Mouse (Mus musculus): Measurements from ENCODE around the gene Zfp809.
A peak's percentile ranks its signal among the peaks of the same experiment; 100 is the strongest.
"Not testable (repeated sequence)": the region's sequence is repeated elsewhere in the genome, so short reads cannot be mapped to it uniquely, and the experiment has no call there.

Zfp809 gene

DNA sequence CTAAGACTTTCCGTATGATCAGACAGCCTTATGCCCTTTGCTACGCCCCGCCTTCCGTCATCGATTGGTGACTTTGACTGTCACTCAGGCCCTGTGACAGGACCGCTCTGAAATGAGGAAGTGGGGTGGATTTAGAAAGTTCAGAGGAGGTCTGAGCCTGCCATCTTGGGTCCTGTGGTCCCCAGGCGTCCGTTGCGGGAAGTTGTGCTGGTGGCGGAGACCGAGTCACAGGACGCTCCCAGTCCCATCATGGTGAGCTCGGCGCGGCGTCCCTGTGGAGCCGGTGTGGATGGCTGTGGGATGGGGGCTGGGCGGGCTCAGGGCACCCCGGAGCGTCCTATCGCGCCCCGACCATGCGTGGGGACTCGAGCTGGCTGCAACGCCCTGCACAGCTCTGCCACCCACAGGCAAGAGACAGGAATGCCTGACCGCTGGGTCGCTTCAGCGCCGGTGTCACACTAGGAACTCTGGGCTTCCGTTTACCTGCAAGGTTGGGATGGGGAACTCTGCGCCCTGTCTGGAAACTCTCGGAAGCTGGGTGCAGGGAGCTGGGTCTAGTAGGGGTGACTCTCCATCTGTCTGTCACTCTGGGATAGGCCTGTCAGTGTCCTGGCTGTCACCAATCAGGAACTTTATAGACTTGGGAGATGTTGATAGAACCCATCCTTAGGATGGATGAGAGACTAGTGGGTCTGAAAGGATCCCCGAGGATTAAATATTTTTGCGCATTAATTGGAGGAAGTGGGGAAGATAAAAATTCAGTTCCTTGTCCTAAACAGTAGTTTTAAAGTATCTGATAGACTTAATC, at the start of gene Zfp809:
Zfp809 (plus strand) TSS at position 134 of the 808 bp plus-strand sequence.
- peak; percentile 99 for DNase-seq (ENCODE audit: low spot score)

DNA sequence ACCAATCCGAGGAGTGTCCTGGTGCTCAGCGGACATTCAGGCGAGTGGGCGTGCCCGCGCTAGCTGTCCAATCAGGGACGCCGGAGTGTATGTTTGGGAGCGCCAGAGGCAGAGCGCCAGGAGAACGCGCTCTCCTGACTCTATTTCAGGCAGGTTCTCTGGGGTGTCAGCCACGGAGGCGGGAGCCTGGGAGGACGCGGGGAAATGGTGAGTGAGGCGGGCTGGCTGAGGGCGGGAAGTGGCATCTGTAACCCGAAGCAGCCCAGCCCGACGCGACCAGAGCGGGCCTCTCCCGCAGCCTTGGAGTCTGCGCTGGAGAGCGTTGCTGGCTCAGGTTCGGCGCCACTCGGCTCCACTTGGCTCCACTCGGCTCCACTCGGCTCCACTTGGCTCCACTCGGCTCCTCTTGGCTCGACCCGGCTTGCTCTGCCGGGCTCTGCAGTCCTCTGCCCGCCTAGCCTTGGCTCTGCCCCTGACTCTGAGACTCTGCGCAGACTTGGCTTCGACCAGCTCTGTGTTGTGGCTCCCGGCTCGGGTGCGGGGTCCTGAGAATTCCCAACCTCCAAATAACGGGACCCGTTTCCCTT, 37.4 kb upstream of the Zfp809 start, which contains the start of gene Zfp872:
Zfp872 (plus strand) TSS at position 66 of the 587 bp plus-strand sequence.
- DNase-seq (ENCODE audit: low spot score), result no peak

DNA sequence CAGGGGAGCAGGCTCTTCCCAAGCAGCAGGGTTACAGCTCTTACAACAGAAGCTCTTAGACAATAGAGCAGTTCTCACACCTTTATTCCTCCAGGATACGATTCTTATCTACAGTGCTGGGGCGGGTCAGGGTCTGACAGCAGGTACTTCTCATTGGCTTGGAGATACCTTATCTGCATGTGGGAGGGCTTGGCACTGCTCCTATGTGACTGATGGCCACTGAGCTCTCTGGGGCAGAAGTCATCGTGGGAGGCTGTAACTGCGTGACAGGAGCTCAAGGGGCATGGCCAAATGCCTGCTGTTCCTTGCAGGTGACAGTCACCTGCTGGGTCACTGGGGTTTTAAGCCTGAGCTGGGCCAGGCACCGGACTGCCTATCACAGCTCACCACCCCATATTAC, 29.1 kb upstream of the Zfp809 start:
- no peak for DNase-seq (ENCODE audit: low spot score)

DNA sequence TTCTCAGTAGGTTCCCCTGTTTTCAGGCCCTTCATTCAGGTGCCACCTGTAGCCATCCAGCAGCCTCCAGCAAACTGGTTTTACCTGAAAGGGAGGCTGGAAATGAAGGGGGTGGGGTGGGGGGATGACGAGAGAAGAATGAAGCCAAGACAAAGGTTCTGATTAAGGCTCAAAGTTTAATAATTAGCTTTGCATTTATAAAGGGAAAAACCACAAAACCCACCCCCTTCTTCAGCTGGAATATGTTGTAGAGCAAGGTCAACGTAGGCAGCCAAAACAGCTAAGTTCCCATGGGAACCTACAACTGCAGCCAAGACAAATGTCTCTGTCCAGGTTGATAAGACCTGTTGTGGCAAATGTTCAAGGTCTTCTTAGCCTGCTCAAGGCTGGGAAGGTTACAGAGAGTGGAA, 11.7 kb upstream of the Zfp809 start:
- no peak for DNase-seq (ENCODE audit: low spot score)

DNA sequence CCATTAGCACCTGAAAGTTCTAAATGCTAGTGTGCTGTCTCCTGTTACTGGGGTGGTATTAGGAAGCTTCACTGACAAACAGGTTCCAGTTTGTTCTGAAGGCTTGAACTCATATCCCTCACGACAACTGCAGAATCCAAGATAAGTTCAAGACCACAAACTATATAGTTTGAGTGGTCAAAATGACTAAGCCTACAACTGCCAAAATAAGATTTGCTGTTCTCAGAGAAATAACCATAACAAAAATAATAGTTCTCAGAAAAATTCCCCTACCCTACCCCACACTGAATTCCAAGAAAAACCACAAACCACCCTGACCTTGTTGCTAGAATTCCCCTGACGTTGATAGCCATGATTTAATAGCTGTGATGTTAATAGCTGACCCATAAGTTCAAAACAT, 11.0 kb upstream of the Zfp809 start:
- no peak for DNase-seq (ENCODE audit: low spot score)

DNA sequence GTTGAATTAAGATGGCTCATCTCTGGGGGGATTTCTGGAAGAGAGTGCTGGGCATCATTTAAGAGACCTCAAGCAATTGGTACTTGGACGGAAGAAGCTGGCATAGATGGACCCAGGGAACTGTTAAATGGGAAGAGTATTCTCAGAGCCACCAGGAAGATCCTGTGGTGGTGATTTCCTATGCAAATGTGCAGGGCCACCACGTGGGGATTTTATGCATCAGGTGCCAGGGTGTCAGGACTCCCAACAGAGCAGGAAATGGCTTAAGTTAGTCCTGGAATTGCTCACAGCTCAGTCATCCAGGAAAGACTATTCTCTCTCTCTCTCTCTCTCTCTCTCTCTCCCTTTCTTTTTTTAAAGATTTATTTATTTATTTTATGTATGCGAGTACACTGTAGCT, 8.8 kb upstream of the Zfp809 start:
- DNase-seq (ENCODE audit: low spot score), result no peak

DNA sequence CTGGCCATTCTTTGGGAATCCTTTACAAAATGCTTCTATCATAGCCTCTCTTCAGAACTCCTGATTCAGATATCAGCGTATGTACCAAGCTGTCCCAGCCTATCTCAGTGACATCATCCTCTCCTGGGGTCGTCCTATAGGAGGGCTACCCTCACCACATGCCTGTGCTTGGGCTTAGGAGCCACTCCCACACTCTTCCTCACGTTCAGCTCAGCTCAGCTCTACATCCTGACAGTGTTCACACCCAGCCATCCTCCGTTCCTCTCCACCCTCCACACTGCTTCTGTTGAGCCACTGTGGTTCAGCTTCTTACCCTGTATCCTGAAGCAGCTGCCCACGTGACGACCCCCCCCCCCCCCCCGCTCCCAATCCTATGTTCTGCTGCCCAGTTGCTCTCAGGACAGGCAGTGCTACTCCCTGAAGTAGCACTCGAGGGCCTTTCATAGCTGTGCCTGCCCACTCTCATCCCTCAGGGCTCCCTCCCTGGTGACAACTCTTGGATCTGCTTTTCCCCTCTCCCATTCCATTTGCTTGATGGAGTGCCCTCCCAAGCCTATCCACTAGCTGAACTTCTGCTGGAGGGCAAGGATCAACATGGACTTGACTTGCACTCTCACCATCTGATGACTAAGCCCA, 7.5 kb upstream of the Zfp809 start:
- DNase-seq (ENCODE audit: low spot score), result no peak

DNA sequence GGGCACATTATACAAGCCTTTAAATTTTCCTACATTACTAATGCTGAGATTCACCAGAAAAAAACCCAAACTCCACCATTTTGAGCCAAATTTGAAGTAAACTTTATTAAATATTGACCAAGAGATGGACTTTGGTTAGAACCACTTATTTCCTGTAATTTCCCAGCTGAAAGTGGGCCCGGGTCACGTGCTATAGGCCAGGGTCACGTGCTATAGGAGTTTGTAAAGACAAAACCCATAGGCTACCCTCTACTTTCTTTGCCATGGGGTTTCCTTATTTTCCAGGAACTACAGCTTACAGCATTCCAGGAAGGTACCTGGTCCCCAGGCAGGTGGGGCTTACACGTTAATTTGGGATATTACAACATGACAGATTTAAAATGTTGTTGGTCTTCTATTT, 1.4 kb upstream of the Zfp809 start:
- no peak for DNase-seq (ENCODE audit: low spot score)

DNA sequence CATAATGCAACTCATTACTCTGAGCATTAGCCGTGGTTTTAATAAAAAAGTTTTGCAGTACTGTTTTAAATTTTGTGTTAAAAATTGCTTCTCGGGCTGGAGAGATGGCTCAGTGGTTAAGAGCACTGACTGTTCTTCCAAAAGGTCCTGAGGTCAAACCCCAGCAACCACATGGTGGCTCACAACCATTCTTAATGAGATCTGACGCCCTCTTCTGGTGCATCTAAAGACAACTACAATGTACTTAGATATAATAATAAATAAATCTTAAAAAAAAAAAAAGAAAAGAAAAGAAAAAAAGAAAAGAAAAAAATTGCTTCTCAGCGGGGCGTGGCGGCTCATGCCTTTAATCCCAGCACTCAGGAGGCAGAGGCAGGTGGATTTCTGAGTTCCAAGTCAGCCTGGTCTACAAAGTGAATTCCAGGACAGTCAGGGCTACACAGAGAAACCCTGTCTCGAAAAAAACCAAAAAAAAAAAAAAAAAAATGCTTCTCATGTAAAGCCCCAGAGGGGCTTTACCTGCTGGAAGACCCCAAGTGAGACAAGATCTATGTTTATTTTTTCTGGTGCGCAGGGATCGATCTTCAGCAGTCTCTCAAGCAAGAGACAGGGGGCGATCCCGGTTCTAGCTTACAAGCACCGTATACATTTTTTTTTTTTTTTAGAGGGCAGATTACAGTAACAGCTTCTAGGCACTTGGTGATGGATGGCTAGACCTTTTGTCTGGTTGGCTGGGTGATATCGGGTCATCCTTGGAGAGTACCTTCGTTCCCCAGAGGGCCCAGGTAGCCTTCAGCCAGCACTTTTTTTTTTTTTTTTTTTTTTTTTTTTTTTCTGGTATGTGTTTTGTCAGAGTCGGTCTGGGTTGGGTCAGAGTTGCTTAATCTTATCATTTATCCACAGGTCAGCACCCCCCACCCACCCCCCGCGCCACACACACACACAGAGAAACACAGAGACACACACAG, 694 bp upstream of the Zfp809 start:
- DNase-seq (ENCODE audit: low spot score), result peak; percentile 58

DNA sequence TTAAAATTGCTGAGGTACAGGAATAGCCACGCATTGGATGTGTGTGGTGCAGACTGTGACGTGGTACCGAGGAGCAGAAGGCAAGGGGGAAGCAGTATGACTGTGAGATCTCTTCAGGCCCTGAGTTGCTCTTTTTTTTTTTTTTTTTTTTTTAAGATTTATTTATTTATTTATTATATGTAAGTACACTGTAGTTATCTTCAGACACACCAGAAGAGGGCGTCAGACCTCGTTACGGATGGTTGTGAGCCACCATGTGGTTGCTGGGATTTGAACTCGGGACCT, 817 bp downstream of the Zfp809 start:
- not testable (repeated sequence) for DNase-seq (ENCODE audit: low spot score)

DNA sequence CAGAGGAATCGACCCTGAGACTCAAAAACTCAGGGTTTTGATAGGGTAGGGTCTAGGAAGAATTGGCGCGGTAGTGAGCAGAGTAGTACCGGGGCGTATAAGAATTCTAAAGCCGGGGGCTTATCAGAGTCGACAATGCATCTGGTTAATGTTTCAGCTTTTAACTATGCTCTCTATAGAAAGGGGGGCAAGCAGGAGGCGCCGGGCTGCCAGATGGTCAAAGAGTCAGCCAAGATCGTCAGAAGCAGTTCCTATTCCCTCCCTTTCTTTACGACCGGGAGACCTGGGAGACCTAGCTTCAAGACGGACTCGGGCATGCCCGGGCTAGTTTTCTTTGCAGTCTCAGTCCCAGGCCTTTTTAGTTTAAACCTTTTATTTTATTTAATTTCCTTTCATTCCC, 1.3 kb downstream of the Zfp809 start:
- no peak for DNase-seq (ENCODE audit: low spot score)

DNA sequence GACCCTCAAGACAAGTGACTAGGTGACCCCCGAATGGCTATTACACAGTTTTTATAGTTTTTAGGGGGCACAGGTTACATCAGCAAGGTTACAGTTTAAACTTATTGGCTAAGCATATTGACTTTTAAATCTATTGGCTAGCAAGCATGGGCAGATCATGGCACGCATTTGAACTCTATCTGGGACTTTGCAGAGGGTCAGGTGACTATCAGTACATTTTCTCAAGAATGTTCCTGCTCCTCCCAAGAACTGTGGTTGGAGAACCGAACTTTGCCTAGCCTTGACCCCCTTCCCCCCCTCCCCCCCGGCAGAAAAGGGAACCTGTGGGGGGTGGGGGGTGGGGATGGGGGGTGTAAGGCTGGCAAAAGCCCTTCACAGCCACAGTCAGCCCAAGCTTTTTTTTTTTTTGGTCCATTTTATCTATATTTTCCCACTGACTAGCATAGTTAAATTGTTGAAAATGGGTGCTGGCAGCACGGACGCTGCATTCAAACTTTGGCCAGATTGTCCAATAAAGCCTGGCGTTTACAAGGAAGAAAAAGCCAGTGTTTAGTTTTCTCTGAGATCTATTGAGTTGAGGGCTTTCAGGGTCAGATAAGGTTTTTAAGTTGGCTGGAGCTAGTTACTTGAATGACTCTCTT, 4.0 kb downstream of the Zfp809 start:
- no peak for DNase-seq (ENCODE audit: low spot score)

DNA sequence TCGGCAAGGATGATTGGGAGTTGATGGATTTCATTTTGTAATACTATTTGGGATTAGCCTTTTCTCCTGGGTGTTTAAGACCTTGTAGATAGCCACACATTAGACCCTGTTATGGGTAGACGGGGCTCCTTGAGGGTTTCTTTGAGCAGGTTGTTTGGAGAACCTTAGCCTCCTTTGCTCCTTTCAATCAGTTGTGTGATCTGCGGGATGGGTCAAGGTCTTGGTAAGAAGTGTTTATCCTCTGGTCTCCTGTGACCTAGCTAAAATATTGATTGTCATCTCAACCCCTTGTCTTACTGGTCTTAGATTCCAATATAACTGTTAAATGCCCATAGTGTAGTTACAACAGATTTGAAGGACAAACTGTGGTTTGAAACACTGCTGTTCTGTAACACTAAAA, 4.5 kb downstream of the Zfp809 start:
- no peak for DNase-seq (ENCODE audit: low spot score)

DNA sequence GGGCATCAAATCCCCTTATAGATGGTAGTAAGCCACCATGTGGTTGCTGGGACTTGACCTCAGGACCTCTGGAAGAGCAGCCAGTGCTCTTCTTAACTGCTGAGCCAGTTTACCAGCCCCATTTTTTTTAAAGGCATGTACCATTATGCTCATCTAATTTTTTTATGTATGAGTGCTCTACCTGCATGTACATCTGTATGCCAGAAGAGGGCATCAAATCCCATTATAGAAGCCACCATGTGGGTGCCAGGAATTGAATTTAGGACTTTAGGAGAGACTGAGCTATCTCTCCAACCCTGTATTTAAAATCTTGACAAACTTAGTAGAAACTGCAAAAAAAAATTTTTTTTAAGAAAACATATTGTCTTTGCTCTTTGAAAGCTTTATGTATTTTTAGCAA, 5.0 kb downstream of the Zfp809 start:
- peak; percentile 21 for DNase-seq (ENCODE audit: low spot score)

DNA sequence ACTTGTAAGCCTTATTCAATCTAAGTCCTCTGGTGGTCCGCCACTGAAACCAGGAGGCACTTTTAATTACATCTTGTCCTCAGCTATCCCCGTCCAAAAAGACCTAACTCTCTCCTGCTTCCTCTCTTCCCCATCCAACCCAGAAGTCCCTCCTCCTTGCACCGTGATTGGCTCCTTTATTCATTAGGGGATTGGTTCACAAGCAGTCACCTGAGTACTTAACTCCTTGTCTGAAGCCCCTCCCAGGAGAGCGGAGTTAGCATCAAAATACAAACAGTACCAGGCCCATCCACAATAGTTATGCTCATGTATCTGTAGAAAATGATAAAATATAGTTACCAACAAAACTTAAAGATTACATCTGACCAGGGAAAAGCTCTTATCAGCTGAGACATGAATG, 14.5 kb downstream of the Zfp809 start:
- no peak for DNase-seq (ENCODE audit: low spot score)

DNA sequence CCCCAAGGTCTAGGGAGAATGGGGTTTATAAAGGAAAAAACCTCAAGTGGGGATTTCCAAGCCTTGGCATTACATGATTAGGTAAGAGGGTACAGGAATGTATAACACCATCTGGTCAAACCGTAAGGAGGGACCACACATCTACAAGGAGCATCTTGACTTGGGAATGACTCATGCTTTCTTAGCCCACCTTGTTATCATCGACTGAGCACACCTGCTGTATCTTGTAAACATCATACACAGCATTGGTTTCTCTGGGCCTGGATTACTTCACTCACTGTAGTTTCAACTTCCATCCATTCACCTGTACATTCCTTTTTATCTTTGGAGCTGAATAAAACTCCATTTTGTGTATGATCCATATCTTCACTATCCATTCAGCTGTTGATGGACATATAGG, 18.7 kb downstream of the Zfp809 start:
- DNase-seq (ENCODE audit: low spot score), result no peak

DNA sequence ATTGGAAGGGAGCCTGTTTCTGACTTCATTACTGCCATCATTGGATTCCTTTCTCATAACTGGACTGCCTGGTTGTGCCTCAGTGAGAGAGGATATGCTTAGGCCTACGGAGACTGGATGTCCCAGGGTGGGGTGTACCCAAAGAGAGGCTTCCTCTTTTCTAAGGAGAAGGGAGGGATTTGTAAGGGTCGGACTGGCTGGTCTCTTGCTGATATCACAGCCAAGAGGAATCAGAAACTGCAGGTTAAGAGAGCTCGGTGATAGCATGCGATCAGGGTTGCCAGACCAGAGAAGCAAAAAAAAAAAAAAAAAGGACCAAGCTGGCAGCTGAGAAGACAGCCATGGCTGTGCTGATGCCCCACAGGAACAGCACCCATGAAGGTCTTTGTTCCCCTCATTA, 31.1 kb downstream of the Zfp809 start:
- no peak for DNase-seq (ENCODE audit: low spot score)

DNA sequence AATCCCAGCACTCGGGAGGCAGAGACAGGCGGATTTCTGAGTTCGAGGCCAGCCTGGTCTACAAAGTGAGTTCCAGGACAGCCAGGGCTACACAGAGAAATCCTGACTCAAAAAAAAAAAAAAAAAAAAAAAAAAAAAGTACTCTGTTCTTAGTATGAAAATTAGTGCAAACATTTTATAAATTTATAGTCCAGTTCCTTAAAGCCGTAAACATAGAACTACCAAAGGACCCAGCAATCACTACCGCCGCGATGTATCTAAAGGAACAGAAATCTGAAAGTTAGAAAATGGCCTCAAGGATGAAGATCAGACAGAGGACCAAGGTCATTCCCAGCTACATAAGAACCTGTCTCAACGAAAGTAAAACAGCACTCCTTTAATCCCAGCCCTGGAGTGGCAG, 33.3 kb downstream of the Zfp809 start:
- DNase-seq (ENCODE audit: low spot score), result no peak

DNA sequence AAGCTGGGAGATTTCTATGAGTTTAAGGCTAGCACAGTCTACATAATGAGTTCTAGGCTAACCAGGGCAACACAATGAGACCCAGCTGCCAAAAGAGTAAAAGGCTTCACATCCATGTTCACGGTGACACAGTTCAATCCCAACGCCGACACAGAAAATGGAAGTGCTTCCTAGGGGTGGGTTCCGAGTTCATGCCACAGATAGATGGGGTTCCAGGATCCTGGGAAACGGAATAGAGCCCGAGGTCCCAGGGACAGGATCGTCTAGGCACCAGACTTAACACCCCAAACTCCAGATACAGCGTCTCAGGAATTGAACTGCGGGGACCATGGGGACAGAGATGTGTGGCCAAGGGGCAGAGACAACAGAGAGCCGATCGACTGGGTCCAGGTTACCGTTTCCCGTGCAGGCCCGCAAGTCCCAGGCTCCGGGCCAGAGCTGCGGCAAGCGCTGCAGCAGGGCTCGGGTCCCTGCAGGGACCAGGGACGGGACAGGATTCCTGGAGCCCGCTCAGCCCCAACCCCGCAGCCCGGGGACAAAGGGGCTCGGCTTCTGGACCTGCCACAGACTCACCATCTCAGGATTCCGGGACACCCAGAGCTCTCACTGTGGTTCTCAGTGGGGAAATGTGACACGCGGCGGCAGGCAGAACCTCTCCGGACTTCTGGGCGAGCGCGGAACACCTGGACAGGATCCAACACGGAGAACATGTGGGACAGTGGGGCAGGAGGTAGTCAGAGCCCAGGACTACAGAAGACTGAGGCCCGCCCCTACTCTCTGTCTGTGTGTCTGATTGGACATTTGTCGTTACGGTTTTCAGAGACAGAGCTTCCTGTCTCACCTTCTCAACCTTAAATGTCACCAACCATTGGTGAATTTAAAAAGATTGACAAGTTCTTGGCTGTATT, 33.9 kb downstream of the Zfp809 start, which contains the start of gene Zfp599:
Zfp599 (minus strand) TSS at position 712 of the 908 bp plus-strand sequence.
- peak; percentile 77 for DNase-seq (ENCODE audit: low spot score)

DNA sequence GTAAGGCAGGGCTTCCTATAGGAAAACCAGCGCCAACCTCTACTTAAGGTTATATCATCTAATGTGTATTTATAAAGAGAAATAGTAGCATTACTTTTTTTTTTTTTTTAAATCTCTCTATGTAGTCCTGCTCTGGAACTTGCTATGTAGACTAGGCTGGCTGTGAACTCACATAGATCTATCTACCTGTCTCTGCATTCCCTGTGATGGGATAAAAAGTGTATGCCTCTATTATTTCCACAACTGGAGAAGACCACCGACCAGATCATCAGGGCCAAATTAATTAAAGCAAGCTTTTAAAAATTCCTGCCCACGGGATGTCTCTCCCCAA, 34.5 kb downstream of the Zfp809 start:
- no peak for DNase-seq (ENCODE audit: low spot score)

DNA sequence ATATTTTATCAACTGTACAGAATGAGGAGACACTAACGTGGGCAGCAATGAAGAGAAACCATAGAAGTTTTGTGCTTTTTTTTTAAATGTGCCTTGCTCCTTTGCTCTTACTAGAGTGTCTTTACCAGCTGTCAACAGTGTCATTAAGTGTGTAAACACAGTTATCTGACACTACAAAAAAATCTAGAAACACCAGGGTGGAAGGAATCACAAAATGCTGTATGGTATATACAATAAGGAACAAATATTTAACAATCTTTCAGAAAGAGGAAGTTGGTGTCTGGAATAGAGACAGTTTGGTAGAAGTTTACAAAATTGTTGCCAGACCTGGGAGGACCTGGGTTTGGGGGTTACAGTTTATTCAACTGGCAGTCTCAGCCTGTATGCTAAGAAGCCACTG, 36.1 kb downstream of the Zfp809 start:
- DNase-seq (ENCODE audit: low spot score), result no peak
